Mouse (Mus musculus): Measurements from ENCODE around the gene Cptp. TPM values are rescaled to one million over a fixed set of nuclear protein-coding genes. Genes with fewer than 3 reads are reported as not detected.

Cptp gene
- polyA plus RNA-seq, 1 experiment from 2014 or later: 18.8 TPM

DNA sequence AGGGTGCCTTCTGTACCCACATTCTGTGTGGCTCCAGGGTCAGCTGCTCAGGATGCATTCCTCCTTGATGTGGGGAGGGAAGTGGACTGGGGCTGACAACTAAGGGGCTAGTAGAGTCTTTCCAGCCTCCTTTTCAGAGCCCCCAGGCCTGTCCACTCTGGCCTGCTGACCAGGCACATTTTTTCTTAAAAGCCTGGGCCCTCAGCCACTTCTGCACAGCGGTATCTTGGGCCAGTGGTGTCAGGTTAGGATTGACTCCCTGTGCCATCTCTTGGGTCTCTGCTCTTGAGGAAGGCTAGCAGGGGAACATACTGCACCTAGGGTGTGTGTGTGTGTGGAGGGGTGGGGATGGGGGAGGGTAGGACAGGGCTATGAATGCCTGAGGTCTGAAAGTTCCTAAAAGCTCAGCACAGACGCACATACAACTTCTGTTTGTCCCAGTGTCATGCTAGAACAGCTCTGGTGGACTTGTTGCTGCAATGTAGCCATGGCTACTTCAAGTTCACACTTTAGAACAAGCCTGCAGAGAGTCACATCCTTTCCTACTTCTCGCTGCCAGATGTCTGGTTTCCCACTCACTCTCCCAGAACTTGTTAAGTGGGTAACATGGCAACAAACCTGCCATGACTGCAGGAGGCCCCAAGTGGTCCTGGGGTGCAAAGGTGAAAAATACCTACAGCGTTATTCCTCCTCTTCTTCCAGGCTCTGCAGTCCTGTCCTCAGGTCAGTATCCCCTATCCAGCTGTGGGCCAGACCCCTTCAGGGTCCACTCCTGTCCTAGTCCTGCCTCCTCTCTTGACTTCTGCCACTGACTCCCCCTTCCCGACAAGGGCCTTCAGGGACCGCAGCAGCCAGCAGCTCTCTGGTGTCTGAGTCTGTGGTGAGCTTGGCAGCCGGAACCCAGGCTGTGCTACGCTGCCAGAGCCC is 28.9 kb downstream of the Cptp start:
- WGBS: 10% methylated on average over 8 of the region's 8 CpGs
- Histone ChIP-seq H3K9ac (ENCODE audit: low read depth, low read length) (peak overlapping the region; percentile 58), H3K9me3 (ENCODE audit: control insufficient read depth, low read length) (no peaks in the 10 kb centered on the region), H3K4me2 (replicated peaks; ENCODE audit: low read depth, low read length) (peak overlapping the region; percentile 76), H3K27ac (ENCODE audit: low read depth, low read length) (peak overlapping the region; percentile 76), H3K27me3 (ENCODE audit: control insufficient read depth, insufficient read depth, low read length) (no peaks in the 10 kb centered on the region), H3K36me3 (ENCODE audit: control insufficient read depth, insufficient read depth, low read length) (peaks cover 13% of the 10 kb centered on the region), H3K4me1 (ENCODE audit: control insufficient read depth, insufficient read depth, low read length) (peaks cover 17% of the 10 kb centered on the region), H3K4me3 (ENCODE audit: low read length) (peak overlapping the region; percentile 48)
- ATAC-seq (ENCODE audit: low FRiP score, low TSS enrichment): peak; percentile 17

DNA sequence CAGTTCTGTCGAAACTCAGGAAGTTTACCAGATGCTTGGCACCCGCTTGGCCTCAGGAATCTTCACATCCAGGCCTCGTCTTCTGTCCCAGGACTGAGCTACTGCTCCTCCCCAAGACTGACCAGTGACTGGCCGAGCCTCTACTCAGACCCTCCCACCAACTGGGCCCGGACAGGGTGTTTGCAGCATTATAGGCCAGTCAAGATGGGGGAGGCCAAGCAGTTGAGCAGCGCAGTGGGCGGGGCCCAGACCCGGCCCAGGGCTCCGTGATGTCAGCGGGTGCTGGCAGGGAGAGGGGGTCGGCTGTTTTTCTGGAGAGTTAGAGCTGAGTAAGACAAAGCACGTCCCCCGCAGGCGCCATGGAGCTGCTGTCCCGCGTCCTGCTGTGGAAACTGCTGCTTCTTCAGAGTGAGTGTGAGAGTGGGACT is 29.7 kb downstream of the Cptp start, which contains the start of gene Mxra8:
Gene Mxra8, plus strand, starts transcription at position 198 of the 428 bp plus-strand sequence.
- Histone ChIP-seq H3K4me2 (replicated peaks; ENCODE audit: low read depth, low read length) (peak within 1 kb of the TSS; percentile 76), H3K4me1 (ENCODE audit: control insufficient read depth, insufficient read depth, low read length) (peaks cover 17% of the 10 kb centered on the region), H3K36me3 (ENCODE audit: control insufficient read depth, insufficient read depth, low read length) (peaks cover 13% of the 10 kb centered on the region), H3K27me3 (ENCODE audit: control insufficient read depth, insufficient read depth, low read length) (no peaks in the 10 kb centered on the region), H3K9ac (ENCODE audit: low read depth, low read length) (peak within 1 kb of the TSS; percentile 58), H3K4me3 (ENCODE audit: low read length) (peak within 1 kb of the TSS; percentile 48), H3K27ac (ENCODE audit: low read depth, low read length) (peak within 1 kb of the TSS; percentile 76), H3K9me3 (ENCODE audit: control insufficient read depth, low read length) (no peaks in the 10 kb centered on the region)
- ATAC-seq (ENCODE audit: low FRiP score, low TSS enrichment): peak; percentile 93
- WGBS: 2% methylated on average over 16 of the region's 16 CpGs

DNA sequence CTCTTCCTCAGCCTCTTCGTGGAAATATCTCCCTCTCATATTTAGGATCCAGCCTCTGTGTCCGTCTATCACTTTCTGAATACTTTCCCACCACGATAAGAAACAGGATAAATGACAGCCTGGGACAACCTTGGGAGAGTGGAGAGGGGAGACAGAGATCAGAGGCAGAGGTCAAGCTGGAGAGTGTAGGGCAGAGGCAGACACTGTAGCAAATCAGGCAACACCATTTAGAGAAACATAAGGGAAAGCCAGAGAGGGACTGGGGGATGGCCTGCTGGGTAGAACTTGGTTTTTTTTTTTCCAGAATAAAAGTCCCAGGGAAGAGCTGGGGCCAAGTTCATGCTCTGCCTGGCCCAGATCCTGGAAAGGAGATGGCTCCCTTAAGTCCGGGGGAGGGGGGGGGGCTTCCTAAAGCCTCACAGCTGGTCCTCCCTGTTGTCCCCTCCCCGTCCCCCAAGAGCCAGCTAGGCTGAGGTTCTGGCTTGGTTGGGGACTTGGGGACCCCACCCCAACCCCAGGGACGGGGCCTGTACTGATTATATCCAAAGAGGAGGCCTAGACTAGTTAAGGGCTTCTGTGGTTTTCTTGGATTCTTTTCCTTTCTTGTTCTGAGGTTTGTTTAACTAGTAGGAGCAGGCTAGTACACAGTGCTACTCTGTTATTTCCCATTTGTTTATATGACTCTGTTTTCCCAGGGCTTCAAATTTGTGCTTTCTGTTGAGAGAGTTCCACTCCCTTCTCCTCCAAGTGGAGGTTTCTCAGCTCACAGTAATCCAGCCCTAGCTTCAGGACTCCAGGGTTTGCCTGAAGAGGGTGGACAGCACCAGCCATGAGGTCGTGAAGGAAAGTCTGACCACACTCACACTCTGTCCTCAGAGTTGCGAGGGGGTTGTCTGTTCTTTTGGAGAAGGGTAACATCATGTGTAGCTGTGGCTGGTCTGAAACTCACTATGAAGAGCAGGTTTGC is 30.8 kb downstream of the Cptp start:
- Histone ChIP-seq H3K4me1 (ENCODE audit: control insufficient read depth, insufficient read depth, low read length) (peaks cover 22% of the 10 kb centered on the region), H3K4me3 (ENCODE audit: low read length) (no peak overlapping the region), H3K36me3 (ENCODE audit: control insufficient read depth, insufficient read depth, low read length) (peaks cover 12% of the 10 kb centered on the region), H3K9ac (ENCODE audit: low read depth, low read length) (no peak overlapping the region), H3K27ac (ENCODE audit: low read depth, low read length) (peak overlapping the region; percentile 44; the same call in 1 of the 2 replicates), H3K4me2 (replicated peaks; ENCODE audit: low read depth, low read length) (peak overlapping the region; percentile 76; the same call in 1 of the 2 replicates), H3K9me3 (ENCODE audit: control insufficient read depth, low read length) (no peaks in the 10 kb centered on the region), H3K27me3 (ENCODE audit: control insufficient read depth, insufficient read depth, low read length) (no peaks in the 10 kb centered on the region)
- 53% methylated on average over 8 of the region's 8 CpGs for WGBS
- no peak for ATAC-seq (ENCODE audit: low FRiP score, low TSS enrichment)

DNA sequence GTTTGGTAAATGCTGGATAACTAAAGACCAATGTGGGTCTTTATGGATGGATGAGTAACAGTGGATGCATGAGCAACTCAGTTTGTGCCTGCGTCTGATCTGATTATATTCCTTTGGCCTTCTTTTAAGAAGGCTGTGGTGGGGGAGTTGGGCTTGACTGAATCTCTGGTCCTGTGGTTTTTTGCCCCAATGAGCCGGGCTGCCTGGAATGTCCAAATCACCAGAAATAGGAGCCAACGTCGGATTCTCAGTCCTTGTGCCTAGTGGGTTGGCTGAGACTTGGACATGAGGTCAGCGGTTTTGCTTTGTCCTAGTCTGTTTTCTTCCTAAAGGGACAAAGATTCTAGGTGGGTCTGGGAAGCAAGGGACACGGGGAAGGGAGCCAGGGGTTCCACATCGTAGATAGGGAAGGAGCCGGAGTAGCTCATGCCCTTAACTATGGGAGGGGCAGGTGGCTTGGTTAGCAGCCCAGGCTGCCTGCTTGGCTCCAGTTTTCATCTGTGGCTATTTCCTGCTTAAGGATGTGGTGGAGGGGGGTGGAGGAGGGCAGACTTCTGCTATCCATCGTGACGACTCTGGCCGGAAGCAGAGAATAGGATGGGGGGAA is 31.7 kb downstream of the Cptp start:
- peaks cover 23% of the 10 kb centered on the region for H3K4me1 ChIP-seq (ENCODE audit: control insufficient read depth, insufficient read depth, low read length)
- H3K36me3 ChIP-seq (ENCODE audit: control insufficient read depth, insufficient read depth, low read length): peaks cover 7% of the 10 kb centered on the region; the same call in 1 of the 2 replicates
- ATAC-seq (ENCODE audit: low FRiP score, low TSS enrichment): no peak
- no peaks in the 10 kb centered on the region for H3K27me3 ChIP-seq (ENCODE audit: control insufficient read depth, insufficient read depth, low read length)
- 77% methylated on average over 11 of the region's 11 CpGs for WGBS
- H3K9ac ChIP-seq (ENCODE audit: low read depth, low read length): no peak overlapping the region
- peak overlapping the region; percentile 24; the same call in 1 of the 2 replicates for H3K27ac ChIP-seq (ENCODE audit: low read depth, low read length)
- H3K9me3 ChIP-seq (ENCODE audit: control insufficient read depth, low read length): no peaks in the 10 kb centered on the region
- no peak overlapping the region for H3K4me3 ChIP-seq (ENCODE audit: low read length)
- H3K4me2 ChIP-seq (replicated peaks; ENCODE audit: low read depth, low read length): no peak overlapping the region

DNA sequence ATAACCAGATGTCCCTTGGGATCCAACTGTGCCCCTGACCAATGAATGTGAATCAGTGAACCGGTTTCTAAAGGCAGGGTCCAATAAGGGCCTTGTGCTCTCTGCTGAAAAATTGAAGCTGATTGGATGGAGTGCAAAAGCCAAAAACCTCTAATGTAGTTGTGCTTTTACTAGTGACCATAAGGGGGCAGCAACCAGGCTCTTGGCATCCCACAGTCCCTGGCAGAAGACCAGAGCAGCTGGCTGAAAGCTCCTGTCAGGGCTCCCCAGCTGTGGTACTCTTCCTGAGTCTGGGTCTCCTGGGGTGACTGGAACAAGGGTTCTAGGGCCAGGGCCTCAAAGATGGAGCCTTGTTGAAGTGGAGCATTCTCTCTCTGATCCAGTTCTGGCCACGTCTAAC is 35.4 kb downstream of the Cptp start:
- Histone ChIP-seq H3K36me3 (ENCODE audit: control insufficient read depth, insufficient read depth, low read length) (peaks cover 5% of the 10 kb centered on the region; the same call in 1 of the 2 replicates), H3K4me1 (ENCODE audit: control insufficient read depth, insufficient read depth, low read length) (peaks cover 10% of the 10 kb centered on the region), H3K4me2 (replicated peaks; ENCODE audit: low read depth, low read length) (no peak overlapping the region), H3K27ac (ENCODE audit: low read depth, low read length) (peak overlapping the region; percentile 11; the same call in 1 of the 2 replicates), H3K9me3 (ENCODE audit: control insufficient read depth, low read length) (no peaks in the 10 kb centered on the region), H3K9ac (ENCODE audit: low read depth, low read length) (no peak overlapping the region), H3K27me3 (ENCODE audit: control insufficient read depth, insufficient read depth, low read length) (no peaks in the 10 kb centered on the region), H3K4me3 (ENCODE audit: low read length) (no peak overlapping the region)
- peak; percentile 21 for ATAC-seq (ENCODE audit: low FRiP score, low TSS enrichment)
- WGBS: 39% methylated on average over 2 of the region's 2 CpGs

DNA sequence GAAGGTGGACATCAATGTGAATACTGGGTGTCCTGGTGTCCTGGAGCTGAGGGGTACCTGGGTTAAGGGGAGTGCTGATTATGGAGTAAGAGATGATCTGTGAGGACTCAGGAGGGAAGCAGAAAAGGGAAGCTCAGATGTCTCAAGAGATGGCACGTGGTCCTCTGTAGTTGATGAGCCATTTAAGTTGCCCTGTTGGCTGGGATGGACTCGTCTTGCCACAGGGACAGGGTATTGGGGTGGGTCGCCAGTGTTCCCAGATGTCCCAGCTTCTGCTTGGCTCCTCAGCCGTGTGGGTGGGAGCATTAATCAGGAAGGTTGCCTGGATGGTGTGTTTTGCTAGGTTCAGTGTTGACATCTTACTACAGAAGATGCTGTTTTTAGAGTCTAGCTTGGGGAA is 36.0 kb downstream of the Cptp start:
- Histone ChIP-seq H3K27me3 (ENCODE audit: control insufficient read depth, insufficient read depth, low read length) (no peaks in the 10 kb centered on the region), H3K9me3 (ENCODE audit: control insufficient read depth, low read length) (no peaks in the 10 kb centered on the region), H3K4me3 (ENCODE audit: low read length) (no peak overlapping the region), H3K4me2 (replicated peaks; ENCODE audit: low read depth, low read length) (no peak overlapping the region), H3K9ac (ENCODE audit: low read depth, low read length) (no peak overlapping the region), H3K36me3 (ENCODE audit: control insufficient read depth, insufficient read depth, low read length) (peaks cover 5% of the 10 kb centered on the region; the same call in 1 of the 2 replicates), H3K4me1 (ENCODE audit: control insufficient read depth, insufficient read depth, low read length) (peaks cover 10% of the 10 kb centered on the region), H3K27ac (ENCODE audit: low read depth, low read length) (no peak overlapping the region)
- ATAC-seq (ENCODE audit: low FRiP score, low TSS enrichment): no peak
- WGBS: 84% methylated on average over 4 of the region's 4 CpGs

DNA sequence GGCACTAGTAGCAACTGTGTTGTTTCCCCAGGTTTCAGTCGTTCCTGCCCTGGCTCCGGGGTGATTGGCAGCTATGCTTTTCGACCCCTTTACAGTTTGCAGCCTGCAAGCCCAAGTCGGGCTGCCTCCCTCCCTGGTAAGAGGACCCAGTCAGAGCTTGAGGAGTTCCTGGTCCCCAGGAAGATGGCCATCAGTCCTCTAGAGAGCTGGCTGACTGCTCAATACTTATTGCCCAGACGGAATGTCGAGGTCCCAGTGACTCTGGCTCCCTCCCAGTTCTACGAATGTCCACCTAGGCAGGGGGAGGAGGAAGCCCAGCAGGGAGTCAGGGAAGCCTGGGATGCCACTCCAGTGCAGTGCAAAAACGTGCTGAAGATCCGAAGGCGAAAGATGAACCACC is 36.9 kb downstream of the Cptp start:
- H3K9me3 ChIP-seq (ENCODE audit: control insufficient read depth, low read length): no peaks in the 10 kb centered on the region
- H3K4me2 ChIP-seq (replicated peaks; ENCODE audit: low read depth, low read length): peak overlapping the region; percentile 93
- WGBS: 57% methylated on average over 10 of the region's 10 CpGs
- H3K36me3 ChIP-seq (ENCODE audit: control insufficient read depth, insufficient read depth, low read length): peaks cover 9% of the 10 kb centered on the region
- H3K9ac ChIP-seq (ENCODE audit: low read depth, low read length): peak overlapping the region; percentile 88
- peak overlapping the region; percentile 91 for H3K4me3 ChIP-seq (ENCODE audit: low read length)
- peaks cover 10% of the 10 kb centered on the region for H3K4me1 ChIP-seq (ENCODE audit: control insufficient read depth, insufficient read depth, low read length)
- no peaks in the 10 kb centered on the region for H3K27me3 ChIP-seq (ENCODE audit: control insufficient read depth, insufficient read depth, low read length)
- ATAC-seq (ENCODE audit: low FRiP score, low TSS enrichment): no peak
- no peak overlapping the region for H3K27ac ChIP-seq (ENCODE audit: low read depth, low read length)

DNA sequence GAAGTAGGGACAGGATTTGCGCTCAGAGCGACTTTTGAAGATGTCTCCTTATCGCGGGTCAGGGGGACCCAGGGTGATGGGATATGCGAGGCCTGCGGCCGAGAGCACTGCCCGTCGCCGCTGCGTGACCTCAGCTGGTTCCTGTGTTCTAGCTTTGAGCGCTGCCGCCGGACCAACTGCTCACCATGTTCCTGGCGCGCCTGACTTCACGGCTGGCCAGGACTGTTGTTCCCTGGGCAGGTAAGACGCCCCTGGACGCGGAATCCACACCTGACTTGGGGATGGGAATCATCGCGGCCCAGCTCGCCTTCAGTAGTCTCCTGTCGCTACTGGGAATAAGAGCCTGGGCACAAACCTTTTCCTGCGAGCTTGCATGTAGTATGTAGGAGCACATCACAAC is 37.4 kb downstream of the Cptp start:
- H3K9ac ChIP-seq (ENCODE audit: low read depth, low read length): peak overlapping the region; percentile 88
- peak; percentile 22; the same call in 1 of the 2 replicates for ATAC-seq (ENCODE audit: low FRiP score, low TSS enrichment)
- H3K27ac ChIP-seq (ENCODE audit: low read depth, low read length): peak overlapping the region; percentile 89
- peak overlapping the region; percentile 93 for H3K4me2 ChIP-seq (replicated peaks; ENCODE audit: low read depth, low read length)
- no peaks in the 10 kb centered on the region for H3K9me3 ChIP-seq (ENCODE audit: control insufficient read depth, low read length)
- peaks cover 12% of the 10 kb centered on the region for H3K36me3 ChIP-seq (ENCODE audit: control insufficient read depth, insufficient read depth, low read length)
- peaks cover 10% of the 10 kb centered on the region for H3K4me1 ChIP-seq (ENCODE audit: control insufficient read depth, insufficient read depth, low read length)
- WGBS: under 1% methylated on average over 25 of the region's 25 CpGs
- H3K27me3 ChIP-seq (ENCODE audit: control insufficient read depth, insufficient read depth, low read length): no peaks in the 10 kb centered on the region
- H3K4me3 ChIP-seq (ENCODE audit: low read length): peak overlapping the region; percentile 91
